Mouse (Mus musculus) gastrocnemius, postnatal 36 days (tissue): ENCODE measurements around the gene Pbx1. TPM values are rescaled to one million over a fixed set of nuclear protein-coding genes. Genes with fewer than 3 reads are reported as not detected.
A peak's percentile ranks its signal among the peaks of the same experiment; 100 is the strongest.

Experiments used
- DNase-seq, 2 experiments: peaks; one replicate each; pipeline ENCODE4 v3.0.0; 2022
- intact Hi-C: fragments of 180-260 bp; cut with DNase I; formaldehyde crosslinking; loops from one replicate; pipeline ENCODE4 v1.15.1; 2025
- total RNA-seq, 2 experiments: library from RNA; stranded (reverse); gene quantifications; 2 replicates each; pipeline ENCODE4 v1.2.3; 2021

The Pbx1 gene
- total RNA-seq, 2 experiments from 2014 or later, result 15.1 to 17.7 TPM

DNA sequence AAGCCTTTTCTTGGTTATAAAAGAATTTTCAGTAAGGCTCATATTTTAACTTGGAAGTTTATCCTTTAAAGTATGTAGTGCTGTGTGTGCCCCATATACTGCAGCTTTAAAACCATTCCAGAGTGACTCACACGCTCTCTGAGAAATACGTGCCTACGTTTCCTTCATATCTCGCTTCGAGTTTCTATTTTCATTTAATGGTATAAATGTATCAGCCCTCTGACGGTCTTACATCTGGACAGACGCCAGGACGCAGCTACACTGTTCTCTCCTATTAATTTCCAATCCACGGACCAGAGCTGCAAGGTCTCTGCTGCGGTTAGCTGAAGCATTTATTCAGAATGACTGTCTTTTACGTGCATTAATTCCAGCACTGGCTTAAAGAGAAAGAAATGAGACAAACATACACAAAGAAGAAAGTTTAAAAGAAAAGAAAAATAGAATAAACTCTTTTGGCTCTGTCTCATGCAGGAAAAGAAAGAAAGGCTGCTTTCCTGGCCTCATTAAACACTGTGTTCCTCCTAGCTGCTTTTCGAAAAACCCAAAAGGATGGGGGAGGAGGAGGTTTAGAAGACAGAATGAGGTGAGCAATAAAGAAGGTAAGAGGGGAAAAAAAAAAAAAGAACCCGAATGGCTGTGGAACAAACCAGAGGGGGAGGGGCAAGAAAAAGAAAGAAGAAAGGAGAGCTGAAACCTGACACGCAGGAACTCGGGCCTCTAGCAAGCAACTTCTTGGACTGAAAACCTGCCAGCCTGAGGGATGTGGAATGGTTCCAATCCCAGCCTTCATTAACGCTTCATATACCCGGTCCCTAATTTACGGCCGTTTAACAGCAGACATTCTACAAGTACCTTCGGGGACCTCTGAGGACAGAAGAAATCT lies 40.2 kb downstream of the Pbx1 start:
- intact Hi-C loops, result no loop called here
- DNase-seq, result no peak

GRCm38 (mm10) chr1:168390748-168391147 lies 41.3 kb downstream of the Pbx1 start:
- DNase-seq, result no peak
- intact Hi-C loops, result no loop called here

DNA sequence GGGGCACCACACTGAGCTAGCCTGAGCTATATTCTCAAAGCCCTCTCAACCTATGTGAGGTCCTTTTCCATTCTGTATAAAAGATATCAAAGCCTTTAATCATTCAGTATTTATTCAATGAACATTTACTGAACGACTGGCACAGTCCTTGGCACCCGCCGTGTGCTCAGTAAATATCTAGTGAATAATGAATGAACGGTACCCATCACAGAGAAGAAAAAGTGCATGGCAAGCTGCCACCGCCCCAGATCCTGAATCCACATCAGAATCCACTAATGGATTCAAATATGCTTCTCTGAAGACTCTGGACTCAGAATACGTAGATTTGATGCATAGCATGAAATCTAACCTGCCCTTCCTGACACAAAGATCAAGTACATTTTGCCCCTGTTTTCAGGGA lies 45.9 kb downstream of the Pbx1 start:
- DNase-seq, result no peak
- intact Hi-C loops, result no loop called here

- no peak for DNase-seq
- intact Hi-C loops, result loop anchor here (2.0 kb wide), 1 partner anchor 46 kb away; no protein-coding TSS in a partner anchor
Observed at GRCm38 (mm10) chr1:168384594-168384955, 47.5 kb downstream of the Pbx1 start.

- intact Hi-C loops, result loop anchor here (2.0 kb wide), 1 partner anchor 47 kb away; no protein-coding TSS in a partner anchor
- DNase-seq, result no peak
Observed at GRCm38 (mm10) chr1:168383832-168384593, 48.1 kb downstream of the Pbx1 start.

- DNase-seq, result no peak
- intact Hi-C loops, result no loop called here
Observed at GRCm38 (mm10) chr1:168382823-168383157, 49.3 kb downstream of the Pbx1 start.

DNA sequence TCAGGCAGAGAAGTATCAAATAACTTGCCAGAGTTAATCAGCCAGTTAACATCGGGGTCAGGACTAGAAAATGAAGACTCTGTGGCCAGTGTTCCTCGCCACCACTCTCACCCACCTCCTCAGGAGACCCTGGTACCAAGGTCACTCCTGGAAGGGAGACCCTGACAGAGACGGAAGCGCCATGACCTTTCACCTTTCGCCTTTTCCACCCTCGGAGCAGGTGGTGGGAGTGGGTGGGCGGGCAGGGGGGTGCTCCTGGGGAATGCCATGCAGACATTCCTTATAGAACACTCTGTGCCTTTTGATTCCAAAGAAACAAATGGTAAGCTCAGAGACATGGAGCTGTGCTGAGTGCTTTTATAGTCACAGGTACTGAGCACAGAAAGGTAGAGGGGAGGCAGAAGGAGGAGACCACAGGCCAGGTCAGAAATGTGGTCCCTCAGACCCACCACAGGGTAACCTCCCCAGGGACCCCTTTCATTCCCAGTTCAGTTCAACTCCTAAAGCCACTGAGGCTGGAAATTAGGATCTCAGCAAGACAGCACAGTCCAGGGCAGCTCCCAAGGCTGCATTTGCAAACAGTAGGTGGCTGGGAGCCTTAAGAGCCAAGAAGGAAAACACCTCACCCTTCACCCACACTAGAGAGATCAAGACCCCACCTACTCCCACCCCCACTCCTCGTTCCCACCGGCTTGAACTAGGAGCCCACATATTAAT lies 49.8 kb downstream of the Pbx1 start:
- intact Hi-C loops, result no loop called here
- no peak for DNase-seq

DNA sequence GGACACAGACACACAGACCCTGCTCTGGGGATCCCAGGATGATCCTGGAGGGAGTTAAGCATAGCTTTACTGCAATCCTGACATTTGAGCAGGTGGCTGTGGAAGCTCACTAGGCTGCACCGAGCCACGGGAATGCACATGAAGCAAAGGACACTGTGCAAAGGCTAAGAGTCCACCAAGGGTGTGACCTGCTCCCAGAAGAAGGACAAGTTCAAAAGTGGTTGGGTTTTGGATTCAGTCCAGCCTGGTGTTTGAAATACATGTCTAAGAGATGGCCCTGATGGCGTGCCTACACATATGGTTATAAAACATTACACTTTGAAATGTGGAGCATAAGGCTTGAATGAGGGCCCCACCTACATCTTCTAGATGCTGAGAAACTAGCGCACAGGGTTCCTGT lies 50.6 kb downstream of the Pbx1 start:
- DNase-seq, result no peak
- intact Hi-C loops, result no loop called here

GRCm38 (mm10) chr1:168380241-168380770 lies 51.8 kb downstream of the Pbx1 start:
- peak; percentile 27 to 59 for DNase-seq
- intact Hi-C loops, result no loop called here

DNA sequence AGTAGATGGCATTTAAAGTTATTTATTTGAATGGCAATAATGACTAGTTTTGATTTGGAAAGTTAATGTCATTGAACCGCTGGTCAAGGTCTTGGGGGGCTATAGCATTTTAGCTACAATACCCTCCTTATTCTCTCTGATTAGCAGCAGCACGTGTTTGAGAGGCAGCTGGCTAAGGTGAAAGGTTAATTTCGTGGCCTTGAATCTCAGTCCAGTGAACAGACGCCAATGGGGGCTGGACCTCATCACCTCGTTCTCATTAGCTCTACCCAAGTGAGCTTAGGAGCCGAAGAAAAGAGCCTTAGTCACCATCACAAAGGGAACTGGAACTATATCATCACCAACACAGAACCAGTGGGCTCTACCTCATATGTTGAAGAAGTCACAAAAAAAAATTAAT lies 54.4 kb downstream of the Pbx1 start:
- intact Hi-C loops, result no loop called here
- no peak for DNase-seq

DNA sequence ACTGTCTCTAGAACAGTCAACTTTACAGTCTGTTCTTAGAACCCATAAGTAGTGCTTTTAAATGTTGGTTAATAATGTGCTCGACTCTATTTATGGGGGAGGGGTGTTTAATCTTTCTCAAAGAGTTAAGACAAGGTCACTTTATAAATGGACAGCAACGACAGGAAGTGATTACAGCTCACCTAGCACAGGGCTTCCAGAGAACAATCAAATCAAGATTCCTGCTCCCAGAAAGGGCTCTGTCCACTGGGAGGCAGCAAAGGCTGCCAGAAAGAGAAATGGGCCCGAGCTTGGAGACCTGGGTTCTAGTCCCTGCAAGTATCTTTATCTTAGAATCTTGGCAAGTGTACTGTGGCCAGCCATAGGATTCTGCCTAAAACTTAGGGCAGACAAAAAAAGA lies 55.7 kb downstream of the Pbx1 start:
- intact Hi-C loops, result no loop called here
- no peak for DNase-seq

DNA sequence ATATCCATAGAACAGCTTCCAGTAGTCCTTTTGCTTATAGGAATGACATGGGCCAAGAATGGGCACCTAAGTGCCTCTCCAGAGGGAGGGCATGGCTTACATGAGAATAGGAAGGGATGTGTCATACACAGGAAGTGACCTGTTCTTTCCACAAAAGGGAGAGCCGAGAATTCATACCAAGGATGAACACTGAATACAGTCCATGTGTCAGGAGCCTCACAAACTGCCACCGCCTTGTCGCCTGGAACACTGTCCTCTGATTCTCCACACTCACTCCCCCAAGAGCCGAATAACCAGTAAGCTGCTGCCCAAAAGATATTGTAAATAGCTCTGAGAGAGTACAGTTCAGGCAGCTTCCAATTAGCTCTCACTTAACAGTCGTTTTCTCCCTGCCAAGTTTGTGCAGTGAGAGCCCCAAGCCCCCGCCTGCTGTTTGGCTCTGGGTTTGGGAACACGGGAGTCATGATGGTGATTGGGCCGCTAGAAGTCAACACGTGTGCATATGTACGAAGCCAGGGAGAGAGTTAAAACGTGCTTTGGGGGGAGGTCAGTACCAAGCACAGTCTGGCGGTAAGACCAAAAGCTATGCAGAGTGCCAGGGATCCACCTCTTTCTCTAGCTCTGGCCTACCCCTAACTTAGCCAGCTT lies 57.0 kb downstream of the Pbx1 start:
- intact Hi-C loops, result no loop called here

GRCm38 (mm10) chr1:168372089-168372488 lies 60.0 kb downstream of the Pbx1 start:
- no peak for DNase-seq
- intact Hi-C loops, result no loop called here

More for the DNA sequence above, 57.0 kb downstream of the Pbx1 start:
- DNase-seq, result no peak

DNA sequence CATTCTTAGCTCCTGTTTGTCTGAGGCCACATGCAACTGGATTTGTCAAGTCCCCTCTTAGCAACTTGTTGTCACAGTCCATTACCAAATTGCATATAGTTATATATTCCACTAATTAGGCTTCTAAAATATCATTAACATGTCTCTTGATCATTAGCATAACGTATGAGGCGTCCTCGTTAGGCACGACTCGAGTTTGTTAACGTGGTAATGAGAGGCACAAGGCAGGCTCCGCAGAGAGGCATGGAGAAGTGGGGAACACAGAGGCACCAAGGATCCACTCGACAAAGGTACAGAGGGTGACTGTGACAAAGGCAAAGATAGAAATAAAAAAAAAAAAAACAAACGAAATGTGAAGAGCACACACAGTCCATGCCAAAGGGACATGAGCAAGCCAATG lies 61.1 kb downstream of the Pbx1 start:
- intact Hi-C loops, result no loop called here
- no peak for DNase-seq

DNA sequence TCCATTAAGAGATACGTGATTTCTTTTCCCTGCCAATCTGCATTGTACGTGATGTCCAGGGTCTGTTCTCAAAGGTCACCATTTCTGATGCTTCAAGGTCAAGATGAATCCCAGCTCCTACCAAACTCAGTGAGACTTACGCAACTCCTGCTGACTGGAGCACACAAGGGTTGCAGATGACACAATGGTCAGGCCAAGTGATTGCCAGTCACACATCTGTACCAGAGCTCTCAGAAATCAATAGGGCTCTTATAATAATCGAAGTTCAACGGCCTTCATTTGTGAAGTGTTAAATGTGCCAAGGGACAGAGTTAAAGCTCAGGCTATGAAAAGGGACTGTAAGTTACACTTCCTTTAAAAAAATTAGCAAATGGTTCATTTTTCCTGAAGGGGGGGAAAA lies 65.8 kb downstream of the Pbx1 start:
- intact Hi-C loops, result no loop called here
- no peak for DNase-seq

DNA sequence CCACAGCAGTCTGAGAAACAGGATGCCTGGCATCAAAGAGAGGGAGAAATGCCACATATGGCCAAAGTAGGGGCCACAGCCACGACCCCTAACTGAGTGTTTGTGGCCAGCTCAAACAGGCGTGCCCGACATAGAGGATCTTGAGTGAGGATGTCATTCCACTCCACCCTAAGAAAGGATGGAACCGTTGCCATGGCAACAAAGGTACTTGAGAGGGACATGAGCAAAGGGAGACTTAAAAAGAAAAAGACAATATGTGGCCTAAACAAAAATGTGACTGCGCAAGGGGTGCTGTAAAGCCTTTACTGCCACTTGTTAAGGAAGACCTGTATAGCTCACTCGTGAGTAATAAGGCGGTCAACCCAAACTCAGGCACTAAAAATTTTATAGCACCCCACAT lies 67.7 kb downstream of the Pbx1 start:
- no peak for DNase-seq
- intact Hi-C loops, result no loop called here

GRCm38 (mm10) chr1:168363053-168363452 lies 69.0 kb downstream of the Pbx1 start:
- no peak for DNase-seq
- intact Hi-C loops, result no loop called here

DNA sequence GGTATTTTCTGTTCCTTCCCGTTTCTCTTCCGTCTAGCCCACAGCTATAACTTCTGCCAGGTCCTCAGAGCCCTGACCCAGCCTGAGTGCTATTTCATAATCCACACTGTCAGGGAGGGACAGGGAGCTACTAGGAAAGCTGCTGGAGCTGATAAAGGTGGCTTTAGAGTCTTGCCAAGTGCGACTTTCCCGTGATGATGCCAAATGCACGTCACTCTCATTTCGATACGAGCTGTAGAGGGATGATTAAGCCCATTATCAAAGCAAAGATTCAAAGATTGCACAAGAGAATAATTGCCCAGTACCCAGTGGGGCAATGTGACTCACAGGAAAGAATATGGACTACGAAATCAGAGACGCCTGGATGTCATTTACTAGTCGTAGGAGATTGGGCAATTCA lies 69.6 kb downstream of the Pbx1 start:
- intact Hi-C loops, result no loop called here
- no peak for DNase-seq

DNA sequence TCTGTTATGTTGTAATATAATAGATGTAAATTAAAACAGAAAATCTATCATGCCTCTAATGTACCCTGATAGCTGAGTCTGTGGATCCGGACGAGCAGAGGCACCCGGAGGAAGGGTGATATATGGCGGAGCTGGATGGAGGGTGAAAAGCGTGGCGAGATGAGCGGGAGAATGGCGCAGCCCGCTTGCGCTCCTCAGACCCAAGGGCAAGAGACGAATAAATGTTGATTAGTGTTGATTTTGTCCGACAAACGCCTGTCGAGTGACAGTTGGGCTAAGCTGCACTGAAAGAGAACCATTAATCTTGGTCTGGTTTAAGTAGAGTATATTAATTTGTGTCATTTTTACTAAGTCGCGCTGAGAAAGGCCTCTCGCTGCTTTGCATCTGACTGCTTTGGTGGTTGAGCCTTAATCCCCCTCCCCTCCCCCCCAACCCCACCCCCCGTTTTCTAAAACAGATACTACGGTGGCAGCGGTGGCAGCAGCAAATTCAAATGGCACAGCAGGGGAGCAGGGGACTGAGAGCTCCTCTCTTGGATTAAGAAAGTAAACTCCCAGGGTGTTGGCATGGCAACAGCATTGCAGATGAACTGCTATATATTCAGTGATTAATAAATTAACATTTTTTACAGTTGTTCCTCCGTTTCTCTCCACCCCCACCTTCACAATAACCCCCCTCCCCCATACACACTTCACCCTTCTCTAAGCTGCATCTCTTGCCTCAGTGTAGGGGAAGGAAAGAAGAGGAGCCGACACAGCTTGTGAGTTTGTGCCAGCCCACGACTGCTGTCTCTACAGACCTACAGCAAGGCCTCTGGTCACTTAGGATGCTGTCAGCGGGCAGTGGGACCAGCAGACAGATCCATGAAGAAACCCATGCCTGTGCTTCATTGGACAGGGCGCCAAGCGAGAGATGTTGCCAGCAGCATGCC lies 74.1 kb downstream of the Pbx1 start:
- intact Hi-C loops, result no loop called here
- no peak for DNase-seq
